Mouse (Mus musculus): ENCODE results near the gene Mapk3. TPM values are rescaled to one million over a fixed set of nuclear protein-coding genes. Genes with fewer than 3 reads are reported as not detected.
"Not testable (repeated sequence)": the region's sequence is repeated elsewhere in the genome, so short reads cannot be mapped to it uniquely, and the experiment has no call there.

The Mapk3 gene
- total RNA-seq, 2 experiments from 2014 or later = 15.7 to 21.9 TPM

DNA sequence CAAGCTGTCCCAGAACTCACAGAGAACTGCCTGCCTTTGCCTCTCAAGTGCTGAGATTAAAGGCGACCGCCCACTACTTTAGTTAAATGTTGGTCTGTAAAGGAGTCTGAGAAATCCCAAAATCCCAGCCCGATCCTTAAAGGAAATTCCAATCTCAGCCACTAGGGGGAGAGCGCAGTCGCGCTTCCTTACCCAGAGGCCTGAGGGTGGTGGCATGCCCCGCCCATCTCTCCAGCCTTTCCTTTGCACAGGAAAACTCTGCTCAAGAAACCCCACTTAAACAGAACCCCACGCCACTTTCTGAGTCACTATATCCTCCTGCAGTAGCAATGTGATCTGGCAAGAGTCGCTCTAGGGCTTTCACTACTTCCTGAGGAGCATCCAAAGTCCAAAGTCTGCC lies 4.5 kb upstream of the Mapk3 start:
- intact Hi-C loops (cut with DNase I) = loop anchor here (5.0 kb wide), 2 partner anchors 262 to 352 kb away; partner anchors contain the start of genes Pagr1a and Pagr1b

GRCm38 (mm10) chr7:126758539-126758938 lies 862 bp upstream of the Mapk3 start:
- intact Hi-C loops (cut with DNase I) = loop anchor here (5.0 kb wide), 1 partner anchor 259 kb away; the partner anchor contains the start of genes Pagr1a and Pagr1b
- DNase-seq = no peak

More for the DNA sequence above, 4.5 kb upstream of the Mapk3 start:
- DNase-seq = peak; percentile 58 to 65

- DNase-seq = no peak
These were observed 430 bp downstream of the Mapk3 start for GRCm38 (mm10) chr7:126759672-126760390.

DNA sequence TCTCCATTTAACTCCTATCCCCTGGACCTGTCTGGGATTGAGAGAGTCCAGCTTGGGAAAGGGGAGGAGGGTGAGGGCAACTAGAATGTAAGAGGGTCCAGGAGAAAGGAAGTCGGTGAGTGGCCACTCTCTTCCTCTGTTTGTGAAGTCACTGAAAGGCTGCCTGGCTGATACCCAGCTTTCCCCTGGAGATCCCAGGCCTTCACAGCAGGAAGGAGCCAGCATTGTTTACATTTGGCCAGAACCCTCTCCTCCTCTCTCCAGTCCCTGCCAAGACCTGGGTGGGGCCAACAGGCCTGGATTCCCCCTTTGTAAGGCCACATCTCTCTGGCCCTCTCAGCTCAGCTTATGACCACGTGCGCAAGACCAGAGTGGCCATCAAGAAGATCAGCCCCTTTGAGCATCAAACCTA lies 996 bp downstream of the Mapk3 start:
- peak; percentile 58 to 67 for DNase-seq
- intact Hi-C loops (cut with DNase I) = no loop called here

More at GRCm38 (mm10) chr7:126759672-126760390, 430 bp downstream of the Mapk3 start:
- intact Hi-C loops (cut with DNase I) = loop anchor here (5.0 kb wide), 1 partner anchor 257 kb away; the partner anchor contains the start of genes Pagr1a and Pagr1b

DNA sequence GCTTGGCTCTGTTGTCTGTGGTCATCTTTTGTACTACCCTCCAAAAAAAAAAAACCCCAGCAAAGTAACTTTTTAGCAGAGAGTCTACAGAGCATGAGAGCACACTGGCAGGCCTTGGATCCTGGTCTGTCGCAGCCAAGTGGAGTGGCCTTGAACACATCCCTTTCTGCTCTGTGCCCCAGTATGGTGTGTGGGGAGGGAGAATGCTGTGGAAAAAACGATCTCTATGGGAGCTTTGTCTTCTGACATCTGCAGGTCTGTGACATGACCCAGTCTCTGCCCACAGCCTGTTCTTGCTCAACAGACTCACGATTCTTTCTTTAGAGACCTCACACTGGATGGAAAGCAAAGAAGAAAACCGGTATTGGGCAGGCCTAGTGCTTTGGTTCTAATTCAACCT lies 1.6 kb downstream of the Mapk3 start:
- no peak for DNase-seq
- intact Hi-C loops (cut with DNase I) = no loop called here

GRCm38 (mm10) chr7:126761529-126762067 lies 2.2 kb downstream of the Mapk3 start:
- intact Hi-C loops (cut with DNase I) = no loop called here
- DNase-seq = no peak

- no peak for DNase-seq
- intact Hi-C loops (cut with DNase I) = no loop called here
These were observed 3.1 kb downstream of the Mapk3 start for GRCm38 (mm10) chr7:126762471-126763008.

- DNase-seq = no peak
- intact Hi-C loops (cut with DNase I) = no loop called here
These were observed 6.1 kb downstream of the Mapk3 start for GRCm38 (mm10) chr7:126765540-126765939.

- DNase-seq = no peak
- intact Hi-C loops (cut with DNase I) = no loop called here
These were observed 6.8 kb downstream of the Mapk3 start, which contains the start of gene Gdpd3 for GRCm38 (mm10) chr7:126766201-126766600. Gene Gdpd3, plus strand, starts transcription at chr7:126766334.

DNA sequence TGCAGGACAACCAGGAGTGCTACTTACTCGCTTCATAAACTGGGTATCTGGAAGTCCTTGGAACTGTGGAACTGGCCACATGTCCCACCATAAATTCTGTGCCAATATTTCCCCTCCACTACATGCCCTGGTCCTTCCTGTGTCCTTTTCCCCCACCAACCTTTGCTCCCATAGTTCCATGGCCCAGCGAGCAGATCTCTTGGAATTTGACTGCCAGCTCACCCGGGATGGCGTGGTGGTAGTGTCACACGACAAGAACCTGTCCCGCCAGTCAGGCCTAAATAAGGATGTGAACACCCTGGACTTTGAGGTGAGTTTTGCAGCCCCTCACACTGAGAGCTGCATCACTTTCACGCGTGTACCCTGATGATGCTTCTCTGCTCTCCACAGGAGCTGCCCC lies 7.6 kb downstream of the Mapk3 start:
- intact Hi-C loops (cut with DNase I) = no loop called here
- DNase-seq = no peak

GRCm38 (mm10) chr7:126770784-126771183 lies 11.4 kb downstream of the Mapk3 start:
- intact Hi-C loops (cut with DNase I) = no loop called here
- DNase-seq = no peak

DNA sequence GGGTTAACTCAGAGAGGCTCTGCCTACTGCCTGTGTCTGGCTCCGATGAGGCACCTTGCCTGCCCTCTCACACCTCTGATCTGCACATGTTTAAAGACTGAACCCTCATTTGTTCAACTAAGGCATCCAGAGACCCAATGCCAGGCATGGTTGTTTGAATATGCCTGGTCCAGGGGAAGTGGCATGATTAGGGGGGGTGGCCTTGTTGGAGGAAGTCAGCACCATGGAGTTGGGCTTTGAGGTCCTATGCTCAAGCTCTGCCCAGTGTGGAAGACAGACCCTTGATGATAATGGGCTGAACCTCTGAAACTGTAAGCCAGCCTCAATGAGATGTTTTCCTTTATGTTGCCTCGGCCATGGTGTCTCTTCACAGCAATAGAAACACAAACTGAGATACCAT lies 13.9 kb downstream of the Mapk3 start:
- DNase-seq = no peak
- intact Hi-C loops (cut with DNase I) = no loop called here

DNA sequence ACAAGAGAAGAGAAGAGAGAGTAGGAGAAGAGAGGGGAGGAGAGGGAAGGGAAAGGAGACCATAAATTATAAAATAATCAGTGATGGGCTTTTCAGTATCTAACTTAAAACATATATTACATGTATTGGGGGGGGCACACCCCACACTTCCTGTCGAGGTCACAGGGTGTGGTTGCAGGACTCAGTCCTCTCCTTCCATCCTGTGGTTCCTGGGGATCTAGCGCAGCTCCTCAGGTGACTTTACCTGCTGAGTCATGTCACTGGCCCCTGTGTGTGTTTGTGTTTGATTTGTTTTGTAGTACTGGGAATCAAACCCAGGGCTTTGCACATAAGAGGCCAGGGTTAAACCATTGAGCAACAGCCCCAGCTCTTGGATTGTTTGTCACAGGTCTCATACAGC lies 15.1 kb downstream of the Mapk3 start:
- intact Hi-C loops (cut with DNase I) = no loop called here
- no peak for DNase-seq

DNA sequence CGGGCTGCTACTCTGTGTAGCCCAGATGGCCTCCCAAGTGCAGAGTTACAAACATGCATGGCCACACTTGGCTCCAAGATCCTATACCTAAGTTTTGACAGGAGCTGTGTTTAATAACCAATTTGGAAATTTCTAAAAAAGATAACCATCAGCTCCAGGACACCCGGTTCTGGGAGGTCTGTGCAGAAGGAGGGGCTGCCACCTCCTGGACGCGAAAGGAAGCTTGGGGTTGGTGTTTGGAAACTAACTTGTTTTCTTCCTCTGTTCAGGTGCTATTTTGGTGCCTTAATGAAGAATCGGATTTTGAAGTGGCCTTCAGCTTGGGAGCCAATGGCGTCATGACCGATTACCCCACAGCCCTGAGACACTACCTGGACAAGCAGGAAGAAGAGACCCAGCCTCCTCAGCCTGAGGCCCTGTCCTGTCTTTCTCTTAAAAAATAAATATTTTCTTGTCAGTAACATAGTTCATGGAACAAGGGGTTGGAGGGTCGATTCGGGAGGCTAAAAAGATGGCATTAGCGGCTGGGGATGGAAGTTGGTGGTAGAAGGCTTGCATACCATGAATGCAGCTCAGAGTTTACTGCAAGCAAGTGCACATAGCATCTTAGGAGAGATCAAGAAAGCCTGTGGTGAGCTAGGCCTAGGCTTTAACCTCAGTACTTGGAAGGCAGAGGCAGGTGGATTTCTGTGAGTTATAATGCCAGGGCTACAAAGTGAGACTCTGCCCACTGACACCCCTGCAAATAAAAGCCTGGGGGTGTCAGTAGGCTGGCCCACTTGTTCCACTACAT lies 16.0 kb downstream of the Mapk3 start:
- intact Hi-C loops (cut with DNase I) = no loop called here
- no peak for DNase-seq

DNA sequence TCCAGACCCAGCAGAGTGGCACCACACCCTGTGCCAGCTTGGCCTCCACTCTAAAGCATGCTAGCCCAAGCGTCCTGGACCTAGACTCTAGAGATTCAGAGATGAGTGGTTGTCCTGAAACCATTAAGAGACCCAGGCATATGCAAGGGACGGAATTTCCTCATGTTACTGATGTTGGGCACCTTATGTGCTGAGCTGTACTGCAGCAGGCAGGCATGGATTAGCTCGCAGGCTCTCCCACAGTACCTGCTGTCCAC lies 16.5 kb downstream of the Mapk3 start:
- no peak for DNase-seq

DNA sequence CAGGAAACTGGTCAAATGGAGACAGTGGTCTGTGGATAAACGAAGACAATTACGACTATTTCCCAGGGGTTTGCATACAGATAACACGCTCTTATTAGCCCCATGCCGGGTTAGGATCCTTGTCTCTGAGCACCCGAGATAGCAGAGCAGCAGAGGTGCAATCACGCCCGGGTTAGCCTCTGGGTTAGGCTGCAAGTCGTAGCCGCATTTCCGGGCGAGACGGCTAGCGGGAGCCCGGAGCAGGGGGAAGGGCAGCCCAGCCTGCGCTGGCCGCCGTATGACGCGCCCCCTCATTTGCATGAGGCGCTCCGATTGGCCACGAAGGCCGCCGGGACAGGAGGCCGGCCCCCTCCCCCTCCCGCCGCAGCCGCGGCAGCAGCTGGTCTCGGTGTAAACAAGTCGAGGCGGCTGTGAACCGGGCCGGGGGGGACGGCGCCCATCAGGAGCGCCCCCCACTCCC lies 17.2 kb downstream of the Mapk3 start, which contains the start of gene Ypel3:
Gene Ypel3 (plus strand): TSS at position 358 of the 460 bp plus-strand sequence.
- intact Hi-C loops (cut with DNase I) = no loop called here
- DNase-seq = peak; percentile 91 to 93

More for the DNA sequence above, 16.5 kb downstream of the Mapk3 start:
- intact Hi-C loops (cut with DNase I) = no loop called here

GRCm38 (mm10) chr7:126777476-126777875 lies 18.1 kb downstream of the Mapk3 start:
- intact Hi-C loops (cut with DNase I) = no loop called here
- no peak for DNase-seq

- intact Hi-C loops (cut with DNase I) = no loop called here
These were observed 18.7 kb downstream of the Mapk3 start for GRCm38 (mm10) chr7:126778147-126778546.

DNA sequence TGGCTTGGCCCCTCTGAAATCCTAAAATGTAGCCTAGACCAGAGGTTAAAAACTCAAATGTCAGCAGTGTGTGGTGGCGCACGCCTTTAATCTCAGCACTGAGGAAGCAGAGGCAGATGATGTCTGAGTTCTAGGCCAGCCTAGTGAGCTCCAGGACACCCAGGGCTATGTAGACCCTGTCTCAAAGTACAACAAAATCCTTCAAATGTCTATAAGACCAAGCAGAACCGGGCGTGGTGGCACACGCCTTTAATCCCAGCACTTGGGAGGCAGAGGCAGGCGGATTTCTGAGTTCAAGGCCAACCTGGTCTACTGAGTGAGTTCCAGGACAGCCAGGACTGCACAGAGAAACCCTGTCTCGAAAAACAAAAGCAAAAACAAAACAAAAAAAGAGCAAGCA lies 19.7 kb downstream of the Mapk3 start:
- intact Hi-C loops (cut with DNase I) = not testable (repeated sequence)

More at GRCm38 (mm10) chr7:126778147-126778546, 18.7 kb downstream of the Mapk3 start:
- no peak for DNase-seq

DNA sequence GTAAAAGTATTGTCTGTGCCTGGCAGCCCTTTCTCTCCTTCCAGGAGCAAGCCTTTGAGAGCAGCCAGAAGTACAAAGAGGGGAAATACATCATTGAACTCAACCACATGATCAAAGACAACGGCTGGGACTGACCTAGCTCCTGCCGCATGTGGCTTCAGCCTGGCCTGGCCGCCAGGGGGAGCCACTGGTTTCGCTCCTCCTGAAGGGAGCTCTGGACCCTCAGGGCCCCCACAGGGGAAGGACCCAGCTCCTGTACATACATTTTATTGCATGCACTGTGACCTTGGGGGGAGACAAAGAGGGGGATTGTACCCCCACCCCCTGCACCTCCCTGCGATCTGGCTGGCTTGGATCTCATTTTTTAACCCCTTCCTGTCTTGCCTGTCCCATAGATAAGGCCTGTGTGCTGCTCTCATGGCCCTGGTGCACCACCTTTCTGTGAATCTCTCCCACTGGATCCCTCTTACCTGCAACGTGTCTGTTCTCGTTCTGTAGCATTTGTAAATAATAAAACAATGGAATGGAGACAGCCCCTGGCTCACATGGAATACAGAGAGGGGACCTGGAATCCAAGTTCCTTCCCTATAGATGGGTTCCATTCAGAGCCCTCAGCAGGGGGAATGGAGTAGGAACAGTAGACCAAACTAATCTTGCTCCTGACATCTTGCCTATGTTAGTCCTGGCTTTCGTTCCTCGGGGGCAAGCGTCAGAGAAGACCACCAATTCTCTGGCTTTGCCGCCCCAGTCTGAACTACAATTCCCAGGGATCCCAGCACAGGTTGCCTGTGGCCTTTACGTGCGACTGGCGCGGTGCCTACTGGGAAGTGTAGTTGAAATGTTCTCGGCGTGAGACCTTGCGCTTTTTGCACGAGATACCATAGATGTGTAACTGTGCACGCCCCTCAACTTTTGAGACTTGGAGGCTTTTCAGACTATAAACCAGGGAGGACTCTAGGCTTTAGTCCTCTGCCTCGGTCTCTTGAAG lies 20.9 kb downstream of the Mapk3 start:
- DNase-seq = peak; percentile 73 to 84
- intact Hi-C loops (cut with DNase I) = no loop called here

More for the DNA sequence above, 19.7 kb downstream of the Mapk3 start:
- not testable (repeated sequence) for DNase-seq
